Mouse (Mus musculus): ENCODE data around the gene Ndst2.

Ndst2 gene

DNA sequence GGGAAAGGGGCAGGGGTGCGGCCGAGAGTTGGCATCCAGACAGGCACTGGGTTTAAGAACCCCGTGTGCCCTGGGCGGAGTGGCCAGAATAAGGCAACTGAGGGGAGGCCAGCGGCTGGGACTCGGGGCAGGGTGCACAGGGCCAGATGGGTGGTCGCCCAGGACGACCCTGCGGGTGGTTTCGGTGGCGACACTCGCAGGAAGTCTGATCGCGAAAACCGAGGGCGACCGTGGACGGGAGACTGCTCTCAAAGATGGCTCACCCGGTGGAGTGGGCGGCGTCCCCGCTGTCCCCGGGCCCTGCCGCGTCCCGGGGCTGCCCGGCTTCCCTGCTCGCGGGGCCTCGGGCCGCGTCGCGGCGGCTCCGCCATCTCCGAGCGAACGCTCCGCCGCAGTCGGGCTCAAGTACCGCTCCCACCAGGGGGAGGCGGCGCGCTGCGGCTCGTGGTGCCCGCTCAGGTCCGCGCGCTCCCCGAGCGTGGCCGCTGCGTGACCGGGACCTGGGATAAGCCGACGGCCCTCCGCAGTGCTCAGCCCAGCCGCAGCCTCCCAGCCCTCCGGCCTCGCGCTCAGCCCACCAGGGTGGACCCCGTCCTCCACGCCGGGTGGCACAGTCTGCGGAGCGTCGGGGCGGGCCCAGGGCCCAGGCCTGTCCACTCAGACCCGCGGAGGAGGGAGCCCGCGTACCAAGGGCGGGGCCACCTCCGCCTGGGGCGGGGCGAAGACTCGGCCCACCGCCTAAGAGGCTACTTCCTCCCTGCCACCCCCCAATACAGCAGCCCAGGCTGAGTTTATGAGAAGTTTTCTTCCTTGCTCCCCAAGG lies at the start of gene Ndst2:
Ndst2 (minus strand) TSS at position 611 of the 823 bp plus-strand sequence.
- peak; percentile 68 to 69 for DNase-seq (ENCODE audit: low spot score in 2 of 2)

DNA sequence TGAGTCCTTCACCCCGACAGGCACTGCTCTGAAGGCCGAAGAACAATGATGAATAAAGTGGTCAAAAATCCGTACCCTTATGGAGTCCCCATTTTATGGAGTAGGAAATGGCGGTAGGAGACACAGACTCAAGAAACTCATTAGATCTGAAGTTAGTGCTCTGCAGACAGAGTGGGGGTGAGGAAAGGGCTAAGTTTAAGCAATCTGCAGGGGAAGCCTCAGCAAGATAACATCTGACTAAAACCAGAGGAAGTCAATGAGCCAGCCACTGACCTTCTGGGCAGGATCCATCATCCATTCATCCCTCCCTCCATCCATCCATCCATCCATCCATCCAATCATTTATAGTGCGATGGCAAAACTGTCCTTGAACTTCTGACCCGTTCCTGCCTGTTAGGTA lies 49.2 kb upstream of the Ndst2 start:
- DNase-seq (ENCODE audit: low spot score in 2 of 2): no peak

DNA sequence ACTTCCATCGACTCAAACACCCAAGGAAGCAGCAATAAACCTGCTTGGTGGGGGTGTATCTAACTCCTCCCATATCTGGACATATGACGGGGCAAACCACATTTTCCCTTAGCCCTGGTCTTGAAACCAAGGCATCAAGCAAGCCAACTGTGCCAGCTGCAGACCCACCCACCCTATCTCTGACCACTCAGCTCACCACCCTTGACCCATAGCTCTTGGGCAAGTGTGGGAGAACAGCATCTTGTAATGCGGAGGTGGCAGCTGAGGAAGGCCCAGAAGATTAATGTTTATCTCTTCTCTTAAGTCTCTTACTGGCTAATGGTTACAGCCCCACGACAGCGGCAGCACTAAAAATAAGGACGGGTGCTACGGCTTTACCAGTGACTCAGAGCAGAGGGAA lies 48.5 kb upstream of the Ndst2 start:
- no peak for DNase-seq (ENCODE audit: low spot score in 2 of 2)

DNA sequence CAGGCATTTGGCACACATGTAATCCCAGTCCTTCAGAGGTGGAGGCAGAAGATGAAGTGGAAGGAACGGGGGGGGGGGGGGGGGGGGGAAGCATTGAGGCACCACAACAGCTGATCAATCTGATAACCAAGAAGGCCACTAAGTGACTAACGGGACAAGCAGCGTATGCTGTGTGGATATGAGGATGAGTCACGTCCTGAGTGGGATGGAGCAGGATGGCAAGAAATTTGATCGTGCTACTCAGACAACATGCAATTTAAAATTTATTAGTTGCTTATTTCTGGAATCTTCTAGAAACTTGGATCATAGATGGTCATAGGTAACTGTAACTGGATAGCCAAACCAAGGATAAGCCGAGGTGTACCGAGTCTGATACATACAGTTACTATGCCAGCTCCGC lies 45.9 kb upstream of the Ndst2 start:
- DNase-seq (ENCODE audit: low spot score in 2 of 2): no peak

GRCm38 (mm10) chr14:20778496-20778895 lies 44.1 kb upstream of the Ndst2 start:
- DNase-seq (ENCODE audit: low spot score in 2 of 2): no peak

GRCm38 (mm10) chr14:20775661-20776060 lies 41.3 kb upstream of the Ndst2 start:
- no peak for DNase-seq (ENCODE audit: low spot score in 2 of 2)

- DNase-seq (ENCODE audit: low spot score in 2 of 2): no peak
These were observed 39.0 kb upstream of the Ndst2 start for GRCm38 (mm10) chr14:20773410-20773809.

GRCm38 (mm10) chr14:20772808-20773207 lies 38.4 kb upstream of the Ndst2 start:
- no peak for DNase-seq (ENCODE audit: low spot score in 2 of 2)

- no peak for DNase-seq (ENCODE audit: low spot score in 2 of 2)
These were observed 37.6 kb upstream of the Ndst2 start for GRCm38 (mm10) chr14:20771941-20772340.

DNA sequence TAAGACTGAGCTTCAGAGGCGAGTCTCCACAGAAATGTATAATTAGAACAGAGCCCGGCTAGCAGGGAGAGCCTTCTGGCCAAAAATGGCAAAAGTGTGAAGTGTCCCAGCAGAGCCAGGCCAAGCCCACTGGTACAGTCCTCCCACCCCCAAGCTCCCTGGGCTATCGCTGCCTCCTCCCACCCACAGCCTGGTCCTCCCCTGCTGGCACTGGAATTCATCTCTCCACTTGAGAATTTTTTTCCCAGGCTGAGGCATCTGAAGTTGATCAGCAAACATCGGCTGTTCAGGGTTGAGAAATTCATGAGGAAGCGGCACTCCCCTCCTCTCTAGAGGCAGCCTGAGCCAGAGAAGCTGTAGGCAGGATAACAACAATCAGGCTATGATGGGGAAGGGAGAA lies 34.2 kb upstream of the Ndst2 start:
- no peak for DNase-seq (ENCODE audit: low spot score in 2 of 2)

DNA sequence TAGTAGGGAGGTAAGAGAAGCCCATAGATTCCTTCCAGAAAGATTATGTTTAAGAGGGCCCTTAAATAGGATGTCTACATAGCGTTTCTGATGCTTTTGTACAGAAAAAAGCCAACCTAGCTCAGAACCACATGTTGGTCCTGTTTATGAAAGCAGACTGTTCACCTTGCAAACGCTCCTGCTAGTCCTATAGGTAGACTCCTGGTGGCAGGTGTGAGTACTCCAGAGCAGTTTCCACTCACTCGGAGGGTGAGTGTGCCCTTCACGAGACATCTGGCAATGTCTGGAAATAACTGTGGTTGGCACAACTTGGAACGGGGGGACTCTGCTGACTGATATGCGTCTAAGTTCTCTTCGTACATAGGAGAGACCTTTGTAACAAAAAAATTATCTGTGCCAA lies 33.6 kb upstream of the Ndst2 start:
- no peak for DNase-seq (ENCODE audit: low spot score in 2 of 2)

DNA sequence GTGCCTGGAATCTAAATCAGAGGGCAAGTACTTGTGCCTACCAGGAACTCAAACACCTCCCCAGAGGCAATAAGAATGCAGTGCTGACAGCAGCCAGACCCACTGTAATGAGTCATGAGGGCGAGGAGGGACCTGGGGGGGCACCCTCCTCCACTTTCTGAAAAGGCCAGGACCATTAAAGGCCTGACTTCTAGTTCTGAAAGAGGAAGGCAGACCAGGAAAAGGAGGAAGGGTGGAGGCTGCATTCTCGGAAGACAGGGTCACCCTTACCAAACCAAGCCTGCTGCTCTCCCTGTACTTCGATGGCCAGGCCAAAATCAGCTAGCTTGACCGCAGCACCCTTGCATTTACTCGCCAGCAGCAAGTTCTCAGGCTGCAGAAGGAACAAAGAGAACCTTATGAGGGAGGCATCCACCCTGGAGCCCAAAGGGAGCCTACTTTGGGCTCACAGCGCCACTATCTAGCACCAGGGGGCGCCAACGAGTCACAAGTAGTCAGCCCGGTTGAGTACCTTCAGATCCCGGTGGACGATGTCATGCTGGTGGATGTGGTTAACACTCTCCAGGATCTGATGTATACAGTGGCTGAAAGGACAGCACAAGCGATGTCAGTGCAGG lies 31.4 kb upstream of the Ndst2 start:
- peak; percentile 63 to 90 for DNase-seq (ENCODE audit: low spot score in 2 of 2)

GRCm38 (mm10) chr14:20764942-20765341 lies 30.6 kb upstream of the Ndst2 start:
- no peak for DNase-seq (ENCODE audit: low spot score in 2 of 2)

- no peak for DNase-seq (ENCODE audit: low spot score in 2 of 2)
These were observed 24.5 kb upstream of the Ndst2 start for GRCm38 (mm10) chr14:20758768-20759435.

- DNase-seq (ENCODE audit: low spot score in 2 of 2): no peak
These were observed 23.1 kb upstream of the Ndst2 start for GRCm38 (mm10) chr14:20757370-20757907.

DNA sequence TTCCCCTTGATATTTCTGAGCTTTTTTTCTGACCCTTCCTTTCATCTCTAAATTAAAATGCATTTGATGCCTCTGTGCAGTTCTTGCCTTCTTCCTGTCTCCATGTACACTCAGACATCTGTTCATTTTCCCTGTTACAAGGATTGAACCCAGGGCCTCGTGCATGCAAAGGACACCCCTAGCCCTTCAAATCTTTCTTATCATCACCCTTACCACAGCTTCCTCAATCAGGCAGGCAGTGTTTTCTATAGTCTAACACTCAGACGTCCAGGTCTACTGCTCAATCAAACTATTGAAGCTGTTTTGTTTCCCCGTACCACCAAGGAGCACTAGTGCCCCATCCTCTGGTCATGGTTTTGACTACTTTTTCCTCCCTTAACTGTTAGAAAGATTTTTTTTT lies 19.4 kb upstream of the Ndst2 start:
- DNase-seq (ENCODE audit: low spot score in 2 of 2): no peak

- no peak for DNase-seq (ENCODE audit: low spot score in 2 of 2)
These were observed 16.1 kb upstream of the Ndst2 start for GRCm38 (mm10) chr14:20750503-20750902.

DNA sequence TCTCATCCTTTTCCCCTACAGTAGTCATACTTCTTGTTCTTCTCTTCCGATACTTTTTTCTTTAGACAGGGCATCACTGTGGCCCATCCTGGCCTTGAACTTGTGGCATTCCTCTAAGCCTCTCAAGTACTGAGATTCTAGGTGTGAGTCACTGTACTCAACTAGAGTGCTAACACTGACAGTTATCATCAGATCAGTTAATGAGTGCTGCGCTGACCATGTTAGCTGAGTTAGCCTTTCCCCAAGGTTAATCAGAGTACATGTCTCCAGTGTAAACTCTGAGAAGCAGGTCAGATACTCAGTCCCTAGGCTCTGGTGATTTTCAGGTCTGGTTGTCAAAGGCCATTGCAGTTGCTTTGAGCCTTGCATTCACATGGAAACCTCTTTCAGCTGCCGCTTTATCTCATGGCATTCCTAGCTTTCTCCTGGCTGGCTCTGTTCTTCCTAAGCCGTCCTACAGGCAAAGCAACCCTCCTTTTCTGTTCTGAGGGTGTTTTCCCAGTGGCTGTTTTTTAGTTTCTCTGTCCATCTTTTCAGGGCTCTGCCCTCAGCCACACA lies 15.2 kb upstream of the Ndst2 start:
- DNase-seq (ENCODE audit: low spot score in 2 of 2): no peak

GRCm38 (mm10) chr14:20748388-20748787 lies 14.0 kb upstream of the Ndst2 start:
- DNase-seq (ENCODE audit: low spot score in 2 of 2): no peak

DNA sequence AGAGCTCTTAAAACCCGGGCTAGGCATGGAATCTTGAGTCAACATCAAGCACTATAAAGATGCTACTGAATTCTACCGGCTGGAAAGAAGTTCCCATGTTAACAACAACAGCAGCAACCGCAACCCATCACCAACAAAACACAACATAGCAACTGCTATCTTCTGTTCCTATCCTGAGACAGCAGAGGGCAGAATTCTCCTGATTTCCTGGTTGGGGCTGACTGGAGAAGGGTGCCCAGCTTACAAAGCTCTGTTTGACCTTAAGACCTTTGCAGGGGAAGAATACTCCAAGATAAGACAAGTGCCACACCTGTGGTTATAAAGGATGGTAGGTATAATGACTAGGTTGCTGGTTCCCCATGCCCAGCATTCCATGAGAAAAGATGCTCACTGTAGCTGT lies 12.6 kb upstream of the Ndst2 start:
- DNase-seq (ENCODE audit: low spot score in 2 of 2): no peak

- DNase-seq (ENCODE audit: low spot score in 2 of 2): no peak
These were observed 9.3 kb upstream of the Ndst2 start for GRCm38 (mm10) chr14:20743614-20744013.

- no peak for DNase-seq (ENCODE audit: low spot score in 2 of 2)
These were observed 6.9 kb upstream of the Ndst2 start for GRCm38 (mm10) chr14:20741301-20741700.
